Mouse (Mus musculus) midbrain, embryonic 14.5 days (tissue): ENCODE results near the gene Irf3. TPM values are rescaled to one million over a fixed set of nuclear protein-coding genes. Genes with fewer than 3 reads are reported as not detected.

Experiments
- ATAC-seq: fragments of 200-750 bp; cut with Nextera tagmentation; 2 replicates; pipeline ENCODE4 v1.8.0; 2017; ENCODE audit warnings: moderate number of reproducible peaks, moderate library complexity; ENCODE audit not compliant: low FRiP score, low TSS enrichment
- DNase-seq: peaks from one replicate; pipeline ENCODE4 v3.0.0-alpha.2; 2015
- H3K27ac ChIP-seq: fragments of 300-500 bp; sonication (generic); replicated peaks from 2 replicates; pipeline ENCODE4 v1.5.1; 2014; ENCODE audit warnings: mild to moderate bottlenecking, low read depth, low read length, moderate library complexity
- H3K27me3 ChIP-seq: fragments of 300-500 bp; sonication (generic); 2 replicates; pipeline ENCODE4 v1.6.1; 2014; ENCODE audit warnings: low read length, control low read depth, mixed read lengths; ENCODE audit not compliant: control insufficient read depth, insufficient read depth
- H3K36me3 ChIP-seq: fragments of 300-500 bp; sonication (generic); 2 replicates; pipeline ENCODE4 v1.6.1; 2014; ENCODE audit warnings: low read length, control low read depth; ENCODE audit not compliant: control insufficient read depth, insufficient read depth
- H3K4me1 ChIP-seq: fragments of 300-500 bp; sonication (generic); 2 replicates; pipeline ENCODE4 v1.6.1; 2014; ENCODE audit warnings: mild to moderate bottlenecking, antibody characterized with exemption, low read length, control low read depth; ENCODE audit not compliant: control insufficient read depth, insufficient read depth
- H3K4me2 ChIP-seq: fragments of 300-500 bp; sonication (generic); 2 replicates; pipeline ENCODE4 v1.6.1; 2014; ENCODE audit warnings: mild to moderate bottlenecking, low read length, moderate library complexity
- H3K4me3 ChIP-seq: fragments of 300-500 bp; sonication (generic); replicated peaks from 2 replicates; pipeline ENCODE4 v1.5.1; 2014; ENCODE audit warnings: low read depth, low read length
- H3K9ac ChIP-seq: fragments of 300-500 bp; sonication (generic); replicated peaks from 2 replicates; pipeline ENCODE4 v1.6.1; 2014; ENCODE audit warnings: mild to moderate bottlenecking, low read length, moderate library complexity
- H3K9me3 ChIP-seq: fragments of 300-500 bp; sonication (generic); 2 replicates; pipeline ENCODE4 v1.6.1; 2016; ENCODE audit warnings: low read length, control low read depth, mixed read lengths; ENCODE audit not compliant: control insufficient read depth
- WGBS: fragments of 180-500 bp; shearing (Covaris S2); extraction: QIAGEN DNeasy Blood & Tissue Kit; methylation state at CpG from one replicate; pipeline ENCODE4 v1.1.7; 2014; 5-methylcytosine and 5-hydroxymethylcytosine counted together
- polyA plus RNA-seq: library from polyadenylated mRNA; unstranded; fragments of >200 nt; fragmentation: Nextera tagmentation; extraction: Ambion mirVana; gene quantifications from 2 replicates; pipeline ENCODE4 v1.2.1, GENCODE M21; 2014

The Irf3 gene
- polyA plus RNA-seq, 1 experiment from 2014 or later: 46.7 TPM

DNA sequence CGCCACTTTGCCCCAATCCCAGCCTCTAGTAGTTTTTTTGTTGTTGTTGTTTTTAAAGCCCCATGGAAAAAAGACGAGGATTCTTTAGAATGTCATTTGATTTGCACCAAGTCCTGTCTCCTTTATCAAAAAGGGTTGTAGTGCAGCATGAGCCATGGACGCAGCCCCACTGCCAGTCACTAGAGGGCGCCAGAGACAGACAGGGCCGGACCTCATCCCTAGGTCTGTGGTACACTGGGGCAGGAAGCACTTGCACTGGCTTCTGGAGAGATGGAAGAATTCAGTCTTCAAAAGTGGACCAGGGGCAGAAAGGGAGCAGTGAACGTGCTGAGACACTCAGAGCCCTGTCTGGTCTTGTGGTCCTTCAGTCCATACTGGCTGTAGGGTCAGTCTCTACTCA lies 14.4 kb upstream of the Irf3 start:
- H3K4me2 ChIP-seq: no peak overlapping the region
- WGBS: 33% methylated on average over 6 of the region's 6 CpGs
- ATAC-seq (no peak), DNase-seq (peak; percentile 87)
- H3K4me3 ChIP-seq: 0 out of 2 replicates have a peak overlapping the region, but pooled peaks have one; percentile 3
- 0 out of 2 replicates have a peak overlapping the region, but pooled peaks have one; percentile 45 for H3K27ac ChIP-seq
- peaks cover 52% of the 10 kb centered on the region for H3K36me3 ChIP-seq
- H3K4me1 ChIP-seq: peaks cover 24% of the 10 kb centered on the region
- 0 out of 2 replicates have a peak overlapping the region, but pooled peaks have one; percentile 7 for H3K9ac ChIP-seq
- H3K9me3 ChIP-seq: no peaks in the 10 kb centered on the region
- H3K27me3 ChIP-seq: no peaks in the 10 kb centered on the region

DNA sequence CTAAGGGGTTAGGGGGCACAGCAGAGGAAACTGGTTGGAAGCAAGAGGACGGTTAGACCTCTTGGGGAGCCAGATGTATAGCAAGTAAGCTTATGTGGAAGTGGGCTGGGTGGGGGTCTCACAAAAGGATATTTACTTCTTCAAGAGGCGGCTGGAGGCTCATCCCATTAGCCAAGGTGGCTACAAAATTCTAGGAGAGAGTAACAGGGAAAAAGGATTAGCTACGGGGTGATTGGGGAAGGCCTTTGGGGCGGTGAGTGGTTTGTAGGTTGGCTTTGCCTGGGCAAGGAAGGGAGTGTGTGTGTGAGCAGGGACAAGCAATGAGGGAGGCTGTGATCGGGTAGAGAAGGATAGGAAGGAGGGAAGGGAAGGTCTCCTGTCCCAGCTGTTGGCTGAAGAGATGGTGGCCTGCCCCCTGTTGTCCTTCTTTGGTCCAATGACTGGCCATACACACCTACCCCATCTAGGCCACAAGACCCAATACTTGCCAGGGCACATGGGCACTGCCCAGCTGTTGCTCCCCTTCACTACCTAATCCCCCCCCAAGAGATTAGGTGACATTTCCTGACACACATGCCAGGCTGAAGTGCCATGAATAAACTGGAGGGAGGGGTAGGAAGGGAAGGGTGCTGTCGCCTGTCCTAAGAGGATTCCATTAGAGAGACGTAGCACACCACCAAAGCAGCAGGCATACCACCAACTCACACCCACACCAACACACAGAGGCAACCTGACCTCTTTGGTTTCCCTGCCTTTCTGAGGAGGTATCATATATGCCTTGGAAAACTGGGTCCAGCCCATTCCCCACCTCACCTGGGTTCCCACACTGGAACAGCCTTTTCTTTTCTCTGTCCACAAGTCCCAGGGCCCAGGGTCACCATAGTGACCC lies 13.3 kb upstream of the Irf3 start:
- ATAC-seq (no peak), DNase-seq (no peak)
- Histone ChIP-seq H3K27ac (peak overlapping the region; percentile 94; the same call in 1 of the 2 replicates), H3K9ac (no peak overlapping the region; the same call in 1 of the 2 replicates), H3K9me3 (no peaks in the 10 kb centered on the region), H3K36me3 (peaks cover 41% of the 10 kb centered on the region), H3K4me1 (peaks cover 31% of the 10 kb centered on the region), H3K4me2 (peak overlapping the region; percentile 69), H3K4me3 (peak overlapping the region; percentile 94), H3K27me3 (no peaks in the 10 kb centered on the region)
- 58% methylated on average over 7 of the region's 7 CpGs for WGBS

DNA sequence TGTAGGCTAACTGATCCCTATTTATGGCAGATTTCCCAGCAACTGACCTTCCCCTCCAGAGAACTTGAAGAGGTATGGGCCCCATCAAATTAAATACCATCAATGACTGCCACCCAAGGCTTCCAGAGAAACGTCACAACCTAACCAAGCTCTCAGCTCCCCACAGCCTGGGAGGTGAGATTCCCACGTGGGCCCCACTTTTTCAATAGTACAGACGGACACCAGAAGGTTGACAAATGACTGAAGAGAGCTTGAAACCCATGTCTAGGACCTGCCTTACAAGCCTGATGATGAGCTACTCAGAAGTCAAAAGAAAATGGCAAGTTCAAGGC lies 12.6 kb upstream of the Irf3 start:
- Histone ChIP-seq H3K4me2 (peak overlapping the region; percentile 69), H3K9ac (no peak overlapping the region), H3K27ac (peak overlapping the region; percentile 94), H3K4me1 (peaks cover 31% of the 10 kb centered on the region), H3K4me3 (peak overlapping the region; percentile 94), H3K36me3 (peaks cover 34% of the 10 kb centered on the region), H3K27me3 (no peaks in the 10 kb centered on the region), H3K9me3 (no peaks in the 10 kb centered on the region)
- no peak for ATAC-seq
- 34% methylated on average over 3 of the region's 3 CpGs for WGBS
- DNase-seq: no peak

DNA sequence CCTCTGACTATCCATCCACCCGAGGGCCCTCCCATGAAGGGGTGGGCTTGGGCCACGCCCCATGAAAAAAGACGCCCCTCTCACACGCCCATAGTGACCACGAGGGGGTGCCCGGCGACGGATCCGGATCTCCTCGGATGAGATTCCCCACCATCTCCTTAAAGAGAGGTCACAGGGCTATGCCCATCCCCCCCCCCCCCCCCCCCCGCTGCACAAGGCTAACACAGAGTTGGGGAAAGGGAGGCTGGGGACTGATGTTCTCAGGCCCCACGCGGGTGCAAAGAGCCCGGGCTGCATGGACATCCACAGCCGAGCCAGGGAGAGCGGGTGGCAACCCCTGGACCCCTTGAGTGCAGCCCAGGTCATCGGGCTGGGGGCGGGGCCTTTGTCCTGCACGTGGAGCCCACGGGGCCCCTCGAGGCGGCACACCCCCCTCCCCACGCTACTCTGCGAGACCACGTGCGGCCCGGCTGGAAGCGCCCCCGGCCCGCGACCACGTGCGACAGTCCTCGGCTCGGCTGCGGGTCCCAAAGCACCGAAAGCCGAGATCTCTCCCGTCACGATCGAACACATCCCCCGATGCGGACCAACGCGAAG lies 11.8 kb upstream of the Irf3 start:
- Histone ChIP-seq H3K36me3 (peaks cover 25% of the 10 kb centered on the region), H3K27ac (peak overlapping the region; percentile 94), H3K9ac (peak overlapping the region; percentile 94), H3K27me3 (no peaks in the 10 kb centered on the region), H3K4me1 (peaks cover 31% of the 10 kb centered on the region), H3K4me2 (peak overlapping the region; percentile 69), H3K4me3 (peak overlapping the region; percentile 94), H3K9me3 (no peaks in the 10 kb centered on the region)
- DNase-seq: peak; percentile 77
- ATAC-seq: peak; percentile 10
- 1% methylated on average over 44 of the region's 45 CpGs for WGBS

DNA sequence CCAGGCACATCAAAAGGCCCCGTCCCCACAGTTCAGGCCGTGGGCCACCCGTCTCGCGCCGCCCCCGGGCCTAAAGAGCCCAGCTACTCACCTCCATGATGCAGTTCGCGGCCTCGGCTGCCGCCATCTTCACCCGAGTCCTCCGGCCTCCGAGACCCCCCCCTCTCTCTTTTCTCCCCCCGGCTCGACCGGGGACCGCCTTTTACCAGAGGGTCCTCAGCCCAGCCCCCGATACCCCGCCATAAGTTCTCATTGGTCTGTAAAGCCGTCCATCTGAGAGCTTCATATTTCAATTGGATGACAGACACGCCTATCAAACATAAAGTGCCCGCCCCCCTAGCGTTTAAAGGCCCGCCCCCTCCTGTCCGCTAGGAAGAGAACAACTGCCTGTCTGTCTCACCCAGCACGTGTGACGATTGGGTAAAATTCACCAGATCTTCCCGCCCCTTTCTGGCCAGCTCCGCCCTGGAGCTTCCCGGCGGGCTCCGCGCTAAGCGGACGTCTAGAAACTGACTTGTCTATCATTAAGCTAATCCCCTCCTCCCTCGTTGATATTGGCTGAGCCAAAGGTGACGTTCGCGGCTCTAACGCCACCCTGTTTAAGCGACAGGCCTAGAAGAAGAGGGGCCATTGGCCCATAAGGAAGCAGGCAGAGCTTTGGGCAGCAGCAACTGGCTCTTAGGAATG lies 11.1 kb upstream of the Irf3 start, which contains the start of gene Prmt1:
Gene Prmt1 (minus strand): TSS at position 377 of the 687 bp plus-strand sequence.
- Histone ChIP-seq H3K27me3 (no peaks in the 10 kb centered on the region), H3K36me3 (peaks cover 22% of the 10 kb centered on the region)
- DNase-seq: peak; percentile 99

DNA sequence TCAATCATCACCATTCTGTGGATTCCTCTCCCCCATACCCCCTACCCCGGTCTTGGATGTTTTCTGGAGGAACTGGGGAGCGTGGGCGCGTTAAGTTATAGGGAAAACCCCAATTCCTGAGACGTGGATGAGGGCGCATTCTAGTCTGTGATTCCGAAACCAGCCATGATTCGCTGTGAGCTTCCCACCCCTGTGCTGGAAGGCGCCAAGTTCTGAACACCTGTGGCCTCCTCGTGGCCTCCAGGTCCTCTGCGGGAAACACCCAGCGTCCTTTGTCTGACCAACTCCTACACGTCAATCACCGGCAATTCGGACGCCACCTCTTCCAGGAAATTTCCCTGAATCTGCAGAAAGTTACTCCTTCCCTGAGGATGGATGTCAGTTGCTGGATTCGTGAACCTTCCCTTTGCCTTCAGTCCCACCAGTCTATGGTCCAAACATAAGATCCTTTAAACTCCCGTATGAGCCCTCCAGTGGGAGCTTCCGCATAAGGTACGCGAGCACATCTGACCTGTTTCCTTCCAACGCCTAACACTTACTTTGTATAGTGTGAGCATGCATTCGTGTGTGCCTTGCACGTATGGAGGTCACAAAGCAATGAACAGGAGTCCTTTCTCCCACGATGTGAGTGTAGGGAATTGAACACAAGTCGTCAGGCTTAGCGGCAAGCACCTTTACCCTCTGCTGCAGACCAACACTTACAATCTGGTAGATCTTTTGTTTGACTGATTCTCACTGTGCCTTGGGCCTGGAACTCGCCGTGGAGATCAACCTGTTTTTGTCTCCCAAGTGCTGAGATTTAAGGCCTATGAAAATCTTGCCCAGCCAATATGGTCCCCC lies 10.3 kb upstream of the Irf3 start:
- peak; percentile 25 for ATAC-seq
- Histone ChIP-seq H3K4me2 (peak overlapping the region; percentile 73), H3K36me3 (peaks cover 22% of the 10 kb centered on the region), H3K9ac (peak overlapping the region; percentile 76), H3K4me3 (peak overlapping the region; percentile 51), H3K4me1 (peaks cover 31% of the 10 kb centered on the region), H3K9me3 (no peaks in the 10 kb centered on the region), H3K27ac (peak overlapping the region; percentile 92), H3K27me3 (no peaks in the 10 kb centered on the region)
- DNase-seq: no peak
- under 1% methylated on average over 29 of the region's 29 CpGs for whole genome bisulfite sequencing

More for the DNA sequence above, 11.1 kb upstream of the Irf3 start, which contains the start of gene Prmt1:
- Histone ChIP-seq H3K27ac (peak within 1 kb of the TSS; percentile 94), H3K9ac (peak within 1 kb of the TSS; percentile 94), H3K4me2 (peak within 1 kb of the TSS; percentile 73), H3K4me1 (peaks cover 31% of the 10 kb centered on the region), H3K4me3 (peak within 1 kb of the TSS; percentile 94), H3K9me3 (no peaks in the 10 kb centered on the region)
- under 1% methylated on average over 42 of the region's 42 CpGs for WGBS
- peak; percentile 95 for ATAC-seq

DNA sequence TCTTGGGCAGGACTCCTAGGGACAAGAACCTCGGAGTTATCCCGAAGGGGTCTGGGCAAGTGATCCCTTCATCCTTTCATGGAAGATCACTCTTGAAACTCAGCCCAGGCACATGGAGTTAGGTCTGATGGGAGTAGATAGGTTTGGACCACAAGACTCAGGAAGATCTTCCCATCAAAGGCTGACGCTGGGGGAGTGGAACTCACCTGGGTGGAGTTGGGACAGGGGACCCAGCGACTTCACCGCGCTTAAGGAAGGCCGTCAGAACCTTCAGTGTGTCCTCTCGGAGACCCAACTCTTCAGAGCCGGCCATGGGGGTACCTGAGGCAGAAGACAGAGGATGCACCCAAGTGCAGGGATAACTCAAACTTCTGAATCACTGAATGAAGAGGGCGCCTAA lies 776 bp upstream of the Irf3 start:
- H3K4me1 ChIP-seq: peaks cover 16% of the 10 kb centered on the region
- 16% methylated on average over 10 of the region's 10 CpGs for WGBS
- no peaks in the 10 kb centered on the region for H3K27me3 ChIP-seq
- no peaks in the 10 kb centered on the region for H3K9me3 ChIP-seq
- H3K9ac ChIP-seq: peak overlapping the region; percentile 36; the same call in 1 of the 2 replicates
- DNase-seq (no peak), ATAC-seq (no peak)
- H3K4me3 ChIP-seq: peak overlapping the region; percentile 61
- H3K27ac ChIP-seq: no peak overlapping the region
- peaks cover 28% of the 10 kb centered on the region for H3K36me3 ChIP-seq
- peak overlapping the region; percentile 92 for H3K4me2 ChIP-seq
